Mouse (Mus musculus) ES-E14 (cell line): Measurements from ENCODE around the gene Erbb4. TPM values are rescaled to one million over a fixed set of nuclear protein-coding genes. Genes with fewer than 3 reads are reported as not detected.

Experiments
- DNase-seq: peaks from one replicate; pipeline ENCODE4 v3.0.0-alpha.2; 2013; ENCODE audit warnings: low read depth, low spot score
- H3K27ac ChIP-seq: 2 replicates; pipeline ENCODE4 v1.5.1; 2012; ENCODE audit warnings: low read depth, mild to moderate bottlenecking, low read length, moderate library complexity, mixed read lengths; ENCODE audit not compliant: poor library complexity, insufficient read depth, severe bottlenecking
- H3K36me3 ChIP-seq: 2 replicates; pipeline ENCODE4 v1.6.1; 2012; ENCODE audit warnings: mild to moderate bottlenecking, low read length, moderate library complexity, mixed read lengths; ENCODE audit not compliant: control insufficient read depth, poor library complexity, insufficient read depth, severe bottlenecking
- H3K4me1 ChIP-seq, 2 experiments: fragments of 150-350 bp in 1 of 2; sonication (generic) in 1 of 2; 2 replicates each; pipeline ENCODE4 v1.6.1; 2012; ENCODE audit warnings: low read length in 2 of 2, mild to moderate bottlenecking in 1 of 2, mixed read lengths in 1 of 2; ENCODE audit not compliant: control insufficient read depth in 2 of 2, insufficient read depth in 2 of 2, poor library complexity in 1 of 2
- H3K4me3 ChIP-seq, 2 experiments: fragments of 150-350 bp in 1 of 2; sonication (generic) in 1 of 2; 2 replicates each; pipeline ENCODE4 v1.5.1; 2012; ENCODE audit warnings: low read length in 2 of 2, low read depth in 1 of 2, mild to moderate bottlenecking in 1 of 2, mixed read lengths in 1 of 2; ENCODE audit not compliant: insufficient read depth in 1 of 2, poor library complexity in 1 of 2, severe bottlenecking in 1 of 2
- H3K9ac ChIP-seq: 2 replicates; pipeline ENCODE4 v1.6.1; 2012; ENCODE audit warnings: low read depth, mild to moderate bottlenecking, low read length, mixed read lengths; ENCODE audit not compliant: poor library complexity, insufficient read depth, severe bottlenecking
- H3K9me3 ChIP-seq: fragments of 150-350 bp; sonication (generic); 2 replicates; pipeline ENCODE4 v1.6.1; 2012; ENCODE audit warnings: low read depth, mild to moderate bottlenecking, low read length; ENCODE audit not compliant: control insufficient read depth, insufficient read depth
- CHD2 ChIP-seq: IDR thresholded peaks from 2 replicates; pipeline ENCODE4 v1.6.1; 2014; ENCODE audit warnings: mild to moderate bottlenecking, low read depth, low read length, inconsistent platforms
- HCFC1 ChIP-seq: IDR thresholded peaks from 2 replicates; pipeline ENCODE4 v1.6.1; 2012; ENCODE audit warnings: low read length, inconsistent platforms, borderline replicate concordance; ENCODE audit not compliant: insufficient read depth
- MAFK ChIP-seq: IDR thresholded peaks from 2 replicates; pipeline ENCODE4 v1.6.1; 2014; ENCODE audit warnings: mild to moderate bottlenecking, low read depth, low read length, inconsistent platforms; ENCODE audit not compliant: insufficient read depth
- ZC3H11A ChIP-seq: IDR thresholded peaks from 2 replicates; pipeline ENCODE4 v1.6.1; 2012; ENCODE audit warnings: low read depth, mild to moderate bottlenecking, inconsistent platforms, low read length, borderline replicate concordance
- ZNF384 ChIP-seq: IDR thresholded peaks from 2 replicates; pipeline ENCODE4 v1.6.1; 2012; ENCODE audit warnings: low read depth, low read length, inconsistent platforms
- in situ Hi-C, 2 experiments: fragments of 600-800 bp; cut with MboI; formaldehyde crosslinking; loops; one replicate each; pipeline ENCODE4 v1.15.1; 2025; ENCODE audit warnings: low sequenced_read_pairs in 2 of 2, inconsistent platforms in 1 of 2; ENCODE audit not compliant: unreplicated experiment in 2 of 2
- total RNA-seq: library from RNA; depleted of rRNA; stranded (reverse); fragments of 300-350 nt; gene quantifications from 2 replicates; pipeline ENCODE4 v1.2.3, GENCODE M21; 2012; rRNA removed

The Erbb4 gene
- under 0.01 TPM in 1 of 2 replicates, not detected in the other for total RNA-seq

- Histone ChIP-seq H3K9ac (0 out of 2 replicates have a peak within 1 kb of the TSS, but pooled peaks have one; percentile 23), H3K4me3 (peak within 1 kb of the TSS; percentile 55 to 70), H3K9me3 (no peaks in the 10 kb centered on the region), H3K27ac (no peak within 1 kb of the TSS), H3K4me1 (0 out of 4 replicates have a peak, but pooled peaks cover 0 to 2% of the 10 kb centered on the region in 2 experiments), H3K36me3 (no peaks in the 10 kb centered on the region)
- TF ChIP-seq ZNF384: no peak
- TF ChIP-seq HCFC1: no peak
- TF ChIP-seq ZC3H11A: no peak
- no peak for TF ChIP-seq MAFK
- TF ChIP-seq CHD2: no peak
- in situ Hi-C loops: no loop called here
- DNase-seq: peak; percentile 20
Measured at GRCm38 (mm10) chr1:69107485-69108158, at the start of gene Erbb4. Gene Erbb4, minus strand, starts transcription at chr1:69108059.

GRCm38 (mm10) chr1:69157346-69157745 is 49.5 kb upstream of the Erbb4 start:
- no peaks in the 10 kb centered on the region for H3K36me3 ChIP-seq
- H3K27ac ChIP-seq: no peak overlapping the region
- TF ChIP-seq HCFC1 (no peak), CHD2 (no peak), ZNF384 (no peak), MAFK (no peak), ZC3H11A (no peak)
- in situ Hi-C loops: no loop called here
- H3K4me1 ChIP-seq: no peaks in the 10 kb centered on the region
- no peak for DNase-seq
- no peak overlapping the region for H3K4me3 ChIP-seq
- H3K9ac ChIP-seq: no peak overlapping the region
- no peaks in the 10 kb centered on the region for H3K9me3 ChIP-seq

GRCm38 (mm10) chr1:69141341-69141740 is 33.5 kb upstream of the Erbb4 start:
- TF ChIP-seq ZNF384 (no peak), HCFC1 (no peak), MAFK (no peak), CHD2 (no peak), ZC3H11A (no peak)
- Histone ChIP-seq H3K9me3 (no peaks in the 10 kb centered on the region), H3K36me3 (no peaks in the 10 kb centered on the region), H3K9ac (no peak overlapping the region), H3K4me1 (no peaks in the 10 kb centered on the region), H3K27ac (no peak overlapping the region), H3K4me3 (no peak overlapping the region)
- in situ Hi-C loops: no loop called here
- no peak for DNase-seq

- no peak overlapping the region for H3K9ac ChIP-seq
- no peak for TF ChIP-seq ZNF384
- TF ChIP-seq CHD2: no peak
- TF ChIP-seq HCFC1: no peak
- TF ChIP-seq ZC3H11A: no peak
- TF ChIP-seq MAFK: no peak
- H3K27ac ChIP-seq: no peak overlapping the region
- in situ Hi-C loops: no loop called here
- DNase-seq: no peak
- H3K36me3 ChIP-seq: no peaks in the 10 kb centered on the region
- no peaks in the 10 kb centered on the region for H3K4me1 ChIP-seq
- H3K4me3 ChIP-seq: no peak overlapping the region
- H3K9me3 ChIP-seq: no peaks in the 10 kb centered on the region
Measured at GRCm38 (mm10) chr1:69139519-69139868, 31.6 kb upstream of the Erbb4 start.
